Mouse (Mus musculus): ENCODE data around the gene Jade2. TPM values are rescaled to one million over a fixed set of nuclear protein-coding genes. Genes with fewer than 3 reads are reported as not detected.

Jade2 gene
- polyA plus RNA-seq, 1 experiment, result 21.8 TPM

GRCm38 (mm10) chr11:51845981-51846883 lies 11.2 kb downstream of the Jade2 start:
- TF ChIP-seq CTCF (IDR thresholded peaks at IDR 0.05; ENCODE audit: borderline replicate concordance, insufficient read depth, low read depth, low read length) (no peak), POLR2A (IDR thresholded peaks at IDR 0.05; ENCODE audit: borderline replicate concordance, insufficient read depth, low read length) (no peak)
- 90% methylated on average over 16 of the region's 16 CpGs for WGBS
- H3K27ac ChIP-seq (ENCODE audit: insufficient read depth, low read length), result no peak overlapping the region

GRCm38 (mm10) chr11:51844529-51845098 lies 12.8 kb downstream of the Jade2 start:
- DNase-seq, result peak; percentile 48 to 49
- Histone ChIP-seq H3K27me3 (ENCODE audit: control insufficient read depth, insufficient read depth, low read length) (no peaks in the 10 kb centered on the region), H3K4me3 (replicated peaks; ENCODE audit: insufficient read depth, low read depth, low read length) (no peak overlapping the region), H3K27ac (ENCODE audit: insufficient read depth, low read length) (no peak overlapping the region), H3K4me1 (ENCODE audit: control insufficient read depth, insufficient read depth, low read length) (peaks cover 10% of the 10 kb centered on the region)
- 15% methylated on average over 10 of the region's 10 CpGs for WGBS
- TF ChIP-seq POLR2A (IDR thresholded peaks at IDR 0.05; ENCODE audit: borderline replicate concordance, insufficient read depth, low read length) (no peak), CTCF (IDR thresholded peaks at IDR 0.05; ENCODE audit: borderline replicate concordance, insufficient read depth, low read depth, low read length) (no peak)

More at GRCm38 (mm10) chr11:51845981-51846883, 11.2 kb downstream of the Jade2 start:
- Histone ChIP-seq H3K4me1 (ENCODE audit: control insufficient read depth, insufficient read depth, low read length) (peaks cover 10% of the 10 kb centered on the region), H3K4me3 (replicated peaks; ENCODE audit: insufficient read depth, low read depth, low read length) (no peak overlapping the region), H3K27me3 (ENCODE audit: control insufficient read depth, insufficient read depth, low read length) (no peaks in the 10 kb centered on the region)
- DNase-seq, result no peak

GRCm38 (mm10) chr11:51843898-51844297 lies 13.6 kb downstream of the Jade2 start:
- no peak for TF ChIP-seq POLR2A (IDR thresholded peaks at IDR 0.05; ENCODE audit: borderline replicate concordance, insufficient read depth, low read length)
- Histone ChIP-seq H3K4me3 (replicated peaks; ENCODE audit: insufficient read depth, low read depth, low read length) (no peak overlapping the region), H3K27ac (ENCODE audit: insufficient read depth, low read length) (no peak overlapping the region), H3K4me1 (ENCODE audit: control insufficient read depth, insufficient read depth, low read length) (peaks cover 10% of the 10 kb centered on the region), H3K27me3 (ENCODE audit: control insufficient read depth, insufficient read depth, low read length) (no peaks in the 10 kb centered on the region)
- DNase-seq, result no peak

- WGBS, result 95% methylated on average over 4 of the region's 4 CpGs
- no peak overlapping the region for H3K4me3 ChIP-seq (replicated peaks; ENCODE audit: insufficient read depth, low read depth, low read length)
Measured at GRCm38 (mm10) chr11:51843168-51843567, 14.3 kb downstream of the Jade2 start.

GRCm38 (mm10) chr11:51841149-51841548 lies 16.3 kb downstream of the Jade2 start:
- Histone ChIP-seq H3K27me3 (ENCODE audit: control insufficient read depth, insufficient read depth, low read length) (no peaks in the 10 kb centered on the region), H3K4me1 (ENCODE audit: control insufficient read depth, insufficient read depth, low read length) (peaks cover 10% of the 10 kb centered on the region), H3K27ac (ENCODE audit: insufficient read depth, low read length) (no peak overlapping the region), H3K4me3 (replicated peaks; ENCODE audit: insufficient read depth, low read depth, low read length) (no peak overlapping the region)
- 65% methylated on average over 9 of the region's 9 CpGs for WGBS
- no peak for DNase-seq
- TF ChIP-seq POLR2A (IDR thresholded peaks at IDR 0.05; ENCODE audit: borderline replicate concordance, insufficient read depth, low read length), result no peak
- no peak for TF ChIP-seq CTCF (IDR thresholded peaks at IDR 0.05; ENCODE audit: borderline replicate concordance, insufficient read depth, low read depth, low read length)

More at GRCm38 (mm10) chr11:51843168-51843567, 14.3 kb downstream of the Jade2 start:
- DNase-seq, result no peak
- TF ChIP-seq CTCF (IDR thresholded peaks at IDR 0.05; ENCODE audit: borderline replicate concordance, insufficient read depth, low read depth, low read length), result no peak
- no peak for TF ChIP-seq POLR2A (IDR thresholded peaks at IDR 0.05; ENCODE audit: borderline replicate concordance, insufficient read depth, low read length)
- Histone ChIP-seq H3K27me3 (ENCODE audit: control insufficient read depth, insufficient read depth, low read length) (no peaks in the 10 kb centered on the region), H3K4me1 (ENCODE audit: control insufficient read depth, insufficient read depth, low read length) (peaks cover 10% of the 10 kb centered on the region), H3K27ac (ENCODE audit: insufficient read depth, low read length) (no peak overlapping the region)

- Histone ChIP-seq H3K27me3 (ENCODE audit: control insufficient read depth, insufficient read depth, low read length) (no peaks in the 10 kb centered on the region), H3K27ac (ENCODE audit: insufficient read depth, low read length) (no peak overlapping the region), H3K4me3 (replicated peaks; ENCODE audit: insufficient read depth, low read depth, low read length) (no peak overlapping the region), H3K4me1 (ENCODE audit: control insufficient read depth, insufficient read depth, low read length) (peaks cover 10% of the 10 kb centered on the region)
- WGBS, result 83% methylated on average over 9 of the region's 9 CpGs
- DNase-seq, result no peak
- TF ChIP-seq CTCF (IDR thresholded peaks at IDR 0.05; ENCODE audit: borderline replicate concordance, insufficient read depth, low read depth, low read length) (no peak), POLR2A (IDR thresholded peaks at IDR 0.05; ENCODE audit: borderline replicate concordance, insufficient read depth, low read length) (no peak)
Measured at GRCm38 (mm10) chr11:51840657-51841056, 16.8 kb downstream of the Jade2 start.

- Histone ChIP-seq H3K4me3 (replicated peaks; ENCODE audit: insufficient read depth, low read depth, low read length) (no peak overlapping the region), H3K27me3 (ENCODE audit: control insufficient read depth, insufficient read depth, low read length) (no peaks in the 10 kb centered on the region), H3K27ac (ENCODE audit: insufficient read depth, low read length) (no peak overlapping the region), H3K4me1 (ENCODE audit: control insufficient read depth, insufficient read depth, low read length) (peaks cover 4% of the 10 kb centered on the region; the same call in 1 of the 2 replicates)
- whole genome bisulfite sequencing, result 92% methylated on average over 11 of the region's 11 CpGs
- DNase-seq, result no peak
- TF ChIP-seq POLR2A (IDR thresholded peaks at IDR 0.05; ENCODE audit: borderline replicate concordance, insufficient read depth, low read length), result no peak
Measured at GRCm38 (mm10) chr11:51839973-51840372, 17.5 kb downstream of the Jade2 start.

- no peak for TF ChIP-seq POLR2A (IDR thresholded peaks at IDR 0.05; ENCODE audit: borderline replicate concordance, insufficient read depth, low read length)
- TF ChIP-seq CTCF (IDR thresholded peaks at IDR 0.05; ENCODE audit: borderline replicate concordance, insufficient read depth, low read depth, low read length), result no peak
- Histone ChIP-seq H3K27me3 (ENCODE audit: control insufficient read depth, insufficient read depth, low read length) (no peaks in the 10 kb centered on the region), H3K27ac (ENCODE audit: insufficient read depth, low read length) (no peak overlapping the region), H3K4me1 (ENCODE audit: control insufficient read depth, insufficient read depth, low read length) (peaks cover 5% of the 10 kb centered on the region; the same call in 1 of the 2 replicates), H3K4me3 (replicated peaks; ENCODE audit: insufficient read depth, low read depth, low read length) (no peak overlapping the region)
- no peak for DNase-seq
- 50% methylated on average over 2 of the region's 2 CpGs for WGBS
Measured at GRCm38 (mm10) chr11:51839106-51839505, 18.3 kb downstream of the Jade2 start.

Data from cerebellum, adult 2 months (tissue).